Comparison of ENCODE assay signal across 7 mouse cellular contexts in genomic region chr12:76368790-76369205, GRCm38 (mm10). TPM values are rescaled to one million over a fixed set of nuclear protein-coding genes. Genes with fewer than 3 reads are reported as not detected.
DNase-seq lines count a peak whose midpoint lies in the region; ATAC-seq lines count a peak whose summit lies in the region.

No protein-coding gene starts in this region.

- H3K27me3 ChIP-seq in hindbrain, embryonic 13.5 days = no peaks in the 10 kb centered on the region

- H3K9me3 ChIP-seq in hindbrain, embryonic 13.5 days = no peaks in the 10 kb centered on the region

- peak overlapping the region; percentile 84 for H3K4me2 ChIP-seq in hindbrain, embryonic 13.5 days

- intact Hi-C loops in left cerebral cortex, postnatal 10 days (cut with DNase I) = loop anchor here (10.0 kb wide), 1 partner anchor 226 kb away; no protein-coding TSS in a partner anchor
- intact Hi-C loops in left cerebral cortex, postnatal 36 days (cut with DNase I) = loop anchor here (2.0 to 10.0 kb wide), 2 partner anchors 96 to 346 kb away; partner anchors contain the start of gene Sptb

- no peaks in the 10 kb centered on the region for H3K36me3 ChIP-seq in hindbrain, embryonic 13.5 days

- peak; percentile 31 to 81 for DNase-seq in left cerebral cortex, postnatal 10 days (ENCODE audit: extremely low spot score in 1 of 2, low spot score in 2 of 2)
- DNase-seq in left cerebral cortex, postnatal 36 days (ENCODE audit: low spot score in 2 of 2) = no peak
- DNase-seq in NIH3T3 (ENCODE audit: low read depth) = peak; percentile 78
- DNase-seq in embryo, embryonic 10 days (ENCODE audit: low spot score) = peak; percentile 75
- peak; percentile 69 for DNase-seq in lung, postnatal 10 days
- DNase-seq in yolk sac, embryonic 10.5 days (ENCODE audit: low spot score) = peak; percentile 75

- H3K4me1 ChIP-seq in hindbrain, embryonic 13.5 days (replicated peaks) = peaks cover 39% of the 10 kb centered on the region

- peak overlapping the region; percentile 98 for H3K27ac ChIP-seq in hindbrain, embryonic 13.5 days

- ATAC-seq in hindbrain, embryonic 13.5 days (ENCODE audit: low FRiP score) = peak; percentile 58

- H3K9ac ChIP-seq in hindbrain, embryonic 13.5 days = peak overlapping the region; percentile 97

- H3K4me3 ChIP-seq in hindbrain, embryonic 13.5 days = peak overlapping the region; percentile 90

- under 1% methylated on average over 26 of the region's 26 CpGs for WGBS in hindbrain, embryonic 13.5 days

RNA-seq across cellular contexts. Expression of gene Zbtb25, which starts 0.6 kb away (rescaled TPM):
- total RNA-seq in left cerebral cortex, postnatal 10 days (2021) = 10 to 100 TPM; 17.2 to 18.0 TPM
- total RNA-seq in left cerebral cortex, postnatal 36 days (2021) = 10 to 100 TPM; 17.8 to 19.6 TPM
- 14.9 and 16.0 TPM in 2 replicates for polyA plus RNA-seq in hindbrain, embryonic 13.5 days (2015; fragmentation: Nextera tagmentation; extraction: Ambion mirVana)

RNA-seq across cellular contexts. Expression of gene Zbtb1, which starts 1.3 kb away (rescaled TPM):
- 1 to 10 TPM; 4.1 TPM for total RNA-seq in left cerebral cortex, postnatal 10 days (2021)
- 1 to 10 TPM; 4.6 to 6.6 TPM for total RNA-seq in left cerebral cortex, postnatal 36 days (2021)
- polyA plus RNA-seq in hindbrain, embryonic 13.5 days (2015; fragmentation: Nextera tagmentation; extraction: Ambion mirVana) = 4.3 and 4.4 TPM in 2 replicates

RNA-seq across cellular contexts. Expression of gene Hspa2, which starts 35.2 kb away (rescaled TPM):
- total RNA-seq in left cerebral cortex, postnatal 10 days (2021) = 10 to 100 TPM; 31.8 to 40.4 TPM
- total RNA-seq in left cerebral cortex, postnatal 36 days (2021) = 10 to 100 TPM; 62.5 to 67.5 TPM
- 7.1 and 8.3 TPM in 2 replicates for polyA plus RNA-seq in hindbrain, embryonic 13.5 days (2015; fragmentation: Nextera tagmentation; extraction: Ambion mirVana)

RNA-seq across cellular contexts. Expression of gene Akap5, which starts 44.1 kb away (rescaled TPM):
- total RNA-seq in left cerebral cortex, postnatal 10 days (2021) = 10 to 100 TPM; 77.9 to 81.6 TPM
- 10 to 100 TPM; 81.3 to 94.9 TPM for total RNA-seq in left cerebral cortex, postnatal 36 days (2021)
- 7.4 and 7.9 TPM in 2 replicates for polyA plus RNA-seq in hindbrain, embryonic 13.5 days (2015; fragmentation: Nextera tagmentation; extraction: Ambion mirVana)

RNA-seq across cellular contexts. Expression of gene Ppp1r36, which starts 48.5 kb away (rescaled TPM):
- total RNA-seq in left cerebral cortex, postnatal 10 days (2021) = 1 to 10 TPM in 1 of 2 experiments, under 1 TPM in 1; 0.55 to 1.1 TPM
- total RNA-seq in left cerebral cortex, postnatal 36 days (2021) = 1 to 10 TPM; 1.2 to 1.3 TPM
- 0.84 and 2.2 TPM in 2 replicates for polyA plus RNA-seq in hindbrain, embryonic 13.5 days (2015; fragmentation: Nextera tagmentation; extraction: Ambion mirVana)

Comparison
In these comparisons a context has a peak if more than half of its experiments do, and no peak if none do; other contexts are left out.
1. DNase-seq: peak in left cerebral cortex, postnatal 10 days (2 of 2), NIH3T3 (single experiment), embryo, embryonic 10 days (single experiment), lung, postnatal 10 days (single experiment) and yolk sac, embryonic 10.5 days (single experiment); none in left cerebral cortex, postnatal 36 days (0 of 2).